Mouse (Mus musculus) kidney, postnatal 0 days (tissue): ENCODE measurements around the gene Efcab6. TPM values are rescaled to one million over a fixed set of nuclear protein-coding genes. Genes with fewer than 3 reads are reported as not detected.

Experiments
- ATAC-seq: fragments of 200-750 bp; cut with Nextera tagmentation; replicated peaks from 2 replicates; pipeline ENCODE4 v1.8.0; 2017; ENCODE audit warnings: low read depth, moderate number of reproducible peaks, moderate TSS enrichment, moderate library complexity; ENCODE audit not compliant: low FRiP score
- DNase-seq: peaks from one replicate; pipeline ENCODE4 v3.0.0-alpha.2; 2016; ENCODE audit warnings: low spot score
- H3K27ac ChIP-seq: fragments of 300-500 bp; sonication (generic); 2 replicates; pipeline ENCODE4 v1.5.1; 2014; ENCODE audit warnings: mild to moderate bottlenecking
- H3K27me3 ChIP-seq: fragments of 300-500 bp; sonication (generic); 2 replicates; pipeline ENCODE4 v1.6.1; 2014; ENCODE audit warnings: low read length, mixed read lengths; ENCODE audit not compliant: insufficient read depth
- H3K36me3 ChIP-seq: fragments of 300-500 bp; sonication (generic); 2 replicates; pipeline ENCODE4 v1.6.1; 2014; ENCODE audit warnings: low read length, mixed read lengths; ENCODE audit not compliant: insufficient read depth
- H3K4me1 ChIP-seq: fragments of 300-500 bp; sonication (generic); replicated peaks from 2 replicates; pipeline ENCODE4 v1.6.1; 2014; ENCODE audit warnings: antibody characterized with exemption, low read length, mixed read lengths; ENCODE audit not compliant: insufficient read depth
- H3K4me2 ChIP-seq: fragments of 300-500 bp; sonication (generic); 2 replicates; pipeline ENCODE4 v1.6.1; 2014; ENCODE audit warnings: mild to moderate bottlenecking, low read length, moderate library complexity, mixed read lengths
- H3K4me3 ChIP-seq: fragments of 300-500 bp; sonication (generic); replicated peaks from 2 replicates; pipeline ENCODE4 v1.5.1; 2014; ENCODE audit warnings: low read depth, low read length
- H3K9ac ChIP-seq: fragments of 300-500 bp; sonication (generic); 2 replicates; pipeline ENCODE4 v1.6.1; 2014; ENCODE audit warnings: low read depth, low read length
- H3K9me3 ChIP-seq: fragments of 300-500 bp; sonication (generic); replicated peaks from 2 replicates; pipeline ENCODE4 v1.6.1; 2016; ENCODE audit warnings: low read length, inconsistent platforms, mixed read lengths
- CTCF ChIP-seq: IDR thresholded peaks from 2 replicates; pipeline ENCODE4 v1.5.1; 2016; ENCODE audit warnings: antibody characterized with exemption, low read depth, mild to moderate bottlenecking, moderate library complexity
- WGBS: fragments of 180-500 bp; shearing (Covaris S2); extraction: QIAGEN DNeasy Blood & Tissue Kit; methylation state at CpG from one replicate; pipeline ENCODE4 v1.1.7; 2014; 5-methylcytosine and 5-hydroxymethylcytosine counted together
- polyA plus RNA-seq: library from polyadenylated mRNA; unstranded; fragments of >200 nt; fragmentation: Nextera tagmentation; extraction: Ambion mirVana; gene quantifications from 2 replicates; pipeline ENCODE4 v1.2.1, GENCODE M21; 2015

The Efcab6 gene
- polyA plus RNA-seq, 1 experiment from 2014 or later: 0.63 TPM

DNA sequence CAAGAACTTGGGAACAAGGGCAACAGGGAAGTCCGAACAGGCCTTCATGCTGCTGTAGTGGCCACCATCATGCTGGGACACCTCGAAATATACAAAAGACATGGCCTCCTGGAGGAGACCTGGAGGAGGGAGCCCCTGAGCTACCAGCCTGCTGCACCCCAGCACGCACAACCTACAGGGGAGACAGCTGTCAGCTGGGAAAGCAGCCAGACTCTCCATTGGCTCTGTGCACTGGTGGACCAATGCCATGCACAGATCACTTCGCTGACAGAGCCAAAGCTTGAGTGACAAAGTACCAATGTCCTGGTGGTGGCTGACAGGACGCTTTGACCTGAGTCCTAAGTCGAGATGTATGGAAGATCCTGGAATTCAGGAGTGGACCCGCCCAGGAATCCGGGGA lies 30.9 kb upstream of the Efcab6 start:
- Histone ChIP-seq H3K27me3 (no peaks in the 10 kb centered on the region), H3K36me3 (no peaks in the 10 kb centered on the region), H3K27ac (no peak overlapping the region), H3K9ac (no peak overlapping the region), H3K4me2 (no peak overlapping the region), H3K4me1 (no peaks in the 10 kb centered on the region), H3K4me3 (no peak overlapping the region), H3K9me3 (no peaks in the 10 kb centered on the region)
- no peak for TF ChIP-seq CTCF
- 83% methylated on average over 8 of the region's 8 CpGs for WGBS
- DNase-seq (no peak), ATAC-seq (no peak)

DNA sequence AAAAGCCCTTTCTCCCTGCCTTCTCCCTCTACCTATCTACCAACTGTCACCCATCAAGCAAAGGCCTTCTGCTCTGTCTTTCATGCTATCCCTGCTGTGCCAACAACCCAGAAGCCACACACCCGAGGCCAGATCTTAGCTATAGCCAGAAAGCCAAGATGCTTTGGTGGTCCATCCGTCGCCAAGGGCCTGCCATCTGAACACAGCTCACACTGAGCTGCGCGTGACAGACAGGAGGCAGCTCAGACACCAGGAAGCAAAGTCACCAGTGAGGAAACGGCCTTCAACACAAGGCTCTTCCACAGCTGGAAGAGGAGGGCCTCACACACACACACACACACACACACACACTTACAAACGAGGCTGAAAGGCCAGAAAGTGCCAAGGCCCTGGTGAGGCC lies 29.7 kb upstream of the Efcab6 start:
- Histone ChIP-seq H3K36me3 (no peaks in the 10 kb centered on the region), H3K27ac (no peak overlapping the region), H3K9ac (no peak overlapping the region), H3K4me2 (no peak overlapping the region), H3K9me3 (no peaks in the 10 kb centered on the region), H3K4me3 (no peak overlapping the region), H3K27me3 (no peaks in the 10 kb centered on the region), H3K4me1 (no peaks in the 10 kb centered on the region)
- DNase-seq: no peak
- no peak for TF ChIP-seq CTCF
- ATAC-seq: no peak
- WGBS: 61% methylated on average over 7 of the region's 7 CpGs

DNA sequence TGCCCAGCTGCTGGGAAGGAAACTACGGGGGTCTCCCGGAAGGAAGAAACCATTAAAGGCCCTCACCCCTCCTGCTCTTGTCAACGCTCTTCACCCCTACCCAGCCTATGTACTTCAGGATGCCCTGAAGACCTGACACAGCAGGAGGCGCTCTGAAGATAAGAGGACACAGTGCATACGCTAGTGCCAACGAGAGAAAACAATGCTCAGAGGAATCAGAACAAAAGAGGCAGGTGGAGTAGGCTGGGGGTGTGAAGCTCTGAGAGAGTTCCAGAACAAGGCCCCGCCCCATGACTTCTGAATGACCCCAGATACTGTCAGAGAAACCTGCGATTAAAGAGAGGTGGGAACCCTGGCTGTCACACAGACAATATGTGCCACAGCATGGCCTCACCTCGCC lies 21.6 kb upstream of the Efcab6 start:
- no peaks in the 10 kb centered on the region for H3K4me1 ChIP-seq
- no peaks in the 10 kb centered on the region for H3K27me3 ChIP-seq
- no peaks in the 10 kb centered on the region for H3K9me3 ChIP-seq
- no peaks in the 10 kb centered on the region for H3K36me3 ChIP-seq
- no peak overlapping the region for H3K27ac ChIP-seq
- H3K4me2 ChIP-seq: no peak overlapping the region
- DNase-seq: no peak
- ATAC-seq: no peak
- H3K4me3 ChIP-seq: no peak overlapping the region
- H3K9ac ChIP-seq: no peak overlapping the region
- WGBS: 43% methylated on average over 9 of the region's 9 CpGs
- no peak for TF ChIP-seq CTCF

DNA sequence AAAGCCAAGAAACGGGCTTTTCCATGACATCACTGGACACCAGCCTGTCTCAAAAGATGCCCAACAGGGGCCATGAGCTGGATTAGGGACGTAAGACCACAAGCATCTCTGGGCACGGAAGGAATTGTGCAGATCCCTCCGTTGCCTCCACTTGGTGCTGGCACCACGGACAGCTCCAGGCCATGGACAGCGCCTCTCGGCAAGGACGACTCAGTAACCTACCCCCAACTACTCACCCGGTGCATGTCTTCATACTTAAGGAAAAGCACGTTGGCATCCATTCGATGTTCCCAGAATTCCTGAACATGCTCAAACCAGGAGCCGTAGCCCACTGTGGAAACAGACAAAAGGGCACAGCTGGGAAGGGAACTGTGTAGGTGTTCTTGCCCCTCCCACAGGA lies 21.2 kb upstream of the Efcab6 start:
- DNase-seq (peak; percentile 57), ATAC-seq (no peak)
- H3K9me3 ChIP-seq: no peaks in the 10 kb centered on the region
- no peaks in the 10 kb centered on the region for H3K4me1 ChIP-seq
- no peaks in the 10 kb centered on the region for H3K36me3 ChIP-seq
- no peak overlapping the region for H3K9ac ChIP-seq
- no peak overlapping the region for H3K4me3 ChIP-seq
- no peak for TF ChIP-seq CTCF
- no peak overlapping the region for H3K27ac ChIP-seq
- 25% methylated on average over 12 of the region's 12 CpGs for WGBS
- H3K27me3 ChIP-seq: no peaks in the 10 kb centered on the region
- no peak overlapping the region for H3K4me2 ChIP-seq

DNA sequence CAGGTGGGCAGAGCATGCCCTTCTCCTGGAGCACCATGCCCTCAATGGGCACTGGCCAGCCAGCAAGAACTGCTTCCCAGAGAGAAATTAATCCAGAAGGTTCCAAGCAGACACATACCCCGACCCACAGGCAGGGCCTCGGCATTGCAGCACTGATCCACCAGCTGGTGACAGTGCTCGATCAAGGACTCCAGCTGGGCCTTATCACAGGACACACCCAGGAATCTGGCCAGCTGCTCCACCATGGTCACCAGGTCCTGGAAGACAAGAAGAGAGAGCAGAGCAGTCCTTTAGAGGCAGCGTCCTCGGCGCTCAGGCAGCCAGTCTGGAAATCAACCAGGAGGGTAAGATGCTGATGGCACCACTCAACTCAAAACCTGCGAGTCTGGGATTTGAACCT lies 14.9 kb upstream of the Efcab6 start:
- WGBS: 62% methylated on average over 7 of the region's 7 CpGs
- Histone ChIP-seq H3K36me3 (no peaks in the 10 kb centered on the region), H3K4me1 (no peaks in the 10 kb centered on the region), H3K4me2 (no peak overlapping the region), H3K27ac (no peak overlapping the region), H3K4me3 (no peak overlapping the region), H3K9me3 (no peaks in the 10 kb centered on the region), H3K27me3 (0 out of 2 replicates have a peak, but pooled peaks cover 4% of the 10 kb centered on the region), H3K9ac (no peak overlapping the region)
- ATAC-seq (no peak), DNase-seq (no peak)
- no peak for TF ChIP-seq CTCF

DNA sequence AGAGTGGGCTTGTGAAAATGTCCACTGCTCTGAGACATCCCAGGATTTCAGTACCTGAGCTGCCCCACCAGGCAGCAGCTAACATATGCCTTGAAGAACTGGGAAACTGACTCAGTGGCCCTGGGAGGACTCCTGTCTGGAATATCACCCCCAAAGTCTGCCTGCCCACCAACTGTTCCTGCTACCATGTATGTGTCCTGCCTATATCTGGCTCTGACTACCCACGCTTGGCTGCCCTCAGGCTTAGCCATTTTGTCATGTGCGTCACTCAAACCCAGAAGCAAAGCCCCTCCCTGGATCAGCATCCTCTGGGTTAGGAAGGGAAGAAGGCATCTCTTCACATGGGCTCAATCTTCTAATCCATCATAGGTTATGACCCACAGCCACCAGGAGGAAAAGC lies 14.3 kb upstream of the Efcab6 start:
- H3K4me2 ChIP-seq: no peak overlapping the region
- ATAC-seq: no peak
- no peaks in the 10 kb centered on the region for H3K36me3 ChIP-seq
- no peak for TF ChIP-seq CTCF
- H3K4me3 ChIP-seq: no peak overlapping the region
- no peak for DNase-seq
- no peak overlapping the region for H3K9ac ChIP-seq
- H3K27ac ChIP-seq: no peak overlapping the region
- WGBS: 79% methylated on average over 2 of the region's 2 CpGs
- H3K4me1 ChIP-seq: no peaks in the 10 kb centered on the region
- no peaks in the 10 kb centered on the region for H3K9me3 ChIP-seq
- H3K27me3 ChIP-seq: 0 out of 2 replicates have a peak, but pooled peaks cover 9% of the 10 kb centered on the region

DNA sequence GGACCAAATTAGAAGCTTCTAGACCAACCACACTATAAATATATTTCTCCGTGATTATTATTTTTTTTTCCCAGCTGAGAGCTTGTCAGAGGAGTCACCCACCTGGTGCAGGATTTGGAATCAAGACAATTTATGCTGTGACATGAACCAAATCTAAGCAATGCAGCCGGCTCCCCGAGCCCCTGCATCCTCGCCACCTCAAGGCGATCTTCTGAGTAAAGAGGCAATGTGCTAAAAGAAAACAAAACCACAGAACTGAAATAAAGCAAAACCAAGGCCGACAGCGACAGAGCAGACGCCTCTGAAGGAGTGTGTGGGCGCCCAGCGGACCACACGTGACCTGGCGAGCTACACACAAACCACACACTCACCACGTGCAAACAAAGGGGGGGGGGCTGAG lies 13.5 kb upstream of the Efcab6 start:
- Histone ChIP-seq H3K4me1 (no peaks in the 10 kb centered on the region), H3K27ac (no peak overlapping the region), H3K9ac (no peak overlapping the region), H3K4me3 (no peak overlapping the region), H3K9me3 (no peaks in the 10 kb centered on the region), H3K36me3 (no peaks in the 10 kb centered on the region), H3K4me2 (no peak overlapping the region), H3K27me3 (0 out of 2 replicates have a peak, but pooled peaks cover 10% of the 10 kb centered on the region)
- WGBS: 52% methylated on average over 13 of the region's 13 CpGs
- DNase-seq (no peak), ATAC-seq (no peak)
- no peak for TF ChIP-seq CTCF
